Mouse (Mus musculus): Measurements from ENCODE around the gene Adam12. TPM values are rescaled to one million over a fixed set of nuclear protein-coding genes. Genes with fewer than 3 reads are reported as not detected.

Adam12 gene
- polyA plus RNA-seq, 1 experiment from 2014 or later, result 5.4 TPM

- no peak overlapping the region for H3K4me3 ChIP-seq (ENCODE audit: low read depth, low read length)
- H3K9ac ChIP-seq (ENCODE audit: low read length), result no peak overlapping the region
- H3K4me1 ChIP-seq (ENCODE audit: control insufficient read depth, insufficient read depth, low read length), result no peaks in the 10 kb centered on the region
- no peak for ATAC-seq (ENCODE audit: insufficient read depth, low FRiP score, low TSS enrichment)
- 95% methylated on average over 9 of the region's 9 CpGs for WGBS
- H3K9me3 ChIP-seq (ENCODE audit: control insufficient read depth, low read length), result no peaks in the 10 kb centered on the region
- H3K4me2 ChIP-seq (ENCODE audit: low read depth), result no peak overlapping the region
- no peak overlapping the region for H3K27ac ChIP-seq (ENCODE audit: low read depth, low read length)
- no peaks in the 10 kb centered on the region for H3K27me3 ChIP-seq (ENCODE audit: control insufficient read depth, insufficient read depth, low read length)
- no peak for DNase-seq (ENCODE audit: low spot score)
- H3K36me3 ChIP-seq (ENCODE audit: control insufficient read depth, insufficient read depth, low read length), result no peaks in the 10 kb centered on the region
Observed at GRCm38 (mm10) chr7:134090256-134090655, 141.7 kb downstream of the Adam12 start.

GRCm38 (mm10) chr7:134088548-134089347 lies 143.2 kb downstream of the Adam12 start:
- no peak overlapping the region for H3K9ac ChIP-seq (ENCODE audit: low read length)
- WGBS, result 83% methylated on average over 14 of the region's 14 CpGs
- ATAC-seq (ENCODE audit: insufficient read depth, low FRiP score, low TSS enrichment) (no peak), DNase-seq (ENCODE audit: low spot score) (no peak)
- H3K4me3 ChIP-seq (ENCODE audit: low read depth, low read length), result no peak overlapping the region
- H3K9me3 ChIP-seq (ENCODE audit: control insufficient read depth, low read length), result no peaks in the 10 kb centered on the region
- no peak overlapping the region for H3K27ac ChIP-seq (ENCODE audit: low read depth, low read length)
- no peaks in the 10 kb centered on the region for H3K36me3 ChIP-seq (ENCODE audit: control insufficient read depth, insufficient read depth, low read length)
- no peaks in the 10 kb centered on the region for H3K27me3 ChIP-seq (ENCODE audit: control insufficient read depth, insufficient read depth, low read length)
- H3K4me2 ChIP-seq (ENCODE audit: low read depth), result no peak overlapping the region
- H3K4me1 ChIP-seq (ENCODE audit: control insufficient read depth, insufficient read depth, low read length), result no peaks in the 10 kb centered on the region

- Histone ChIP-seq H3K4me1 (ENCODE audit: control insufficient read depth, insufficient read depth, low read length) (no peaks in the 10 kb centered on the region), H3K9me3 (ENCODE audit: control insufficient read depth, low read length) (no peaks in the 10 kb centered on the region), H3K4me3 (ENCODE audit: low read depth, low read length) (no peak overlapping the region), H3K4me2 (ENCODE audit: low read depth) (no peak overlapping the region), H3K27me3 (ENCODE audit: control insufficient read depth, insufficient read depth, low read length) (no peaks in the 10 kb centered on the region), H3K9ac (ENCODE audit: low read length) (no peak overlapping the region), H3K36me3 (ENCODE audit: control insufficient read depth, insufficient read depth, low read length) (no peaks in the 10 kb centered on the region), H3K27ac (ENCODE audit: low read depth, low read length) (no peak overlapping the region)
- DNase-seq (ENCODE audit: low spot score), result no peak
- WGBS, result 75% methylated on average over 2 of the region's 2 CpGs
- ATAC-seq (ENCODE audit: insufficient read depth, low FRiP score, low TSS enrichment), result no peak
Observed at GRCm38 (mm10) chr7:134085396-134085795, 146.6 kb downstream of the Adam12 start.

- Histone ChIP-seq H3K4me2 (ENCODE audit: low read depth) (no peak overlapping the region), H3K4me3 (ENCODE audit: low read depth, low read length) (no peak overlapping the region), H3K27me3 (ENCODE audit: control insufficient read depth, insufficient read depth, low read length) (no peaks in the 10 kb centered on the region), H3K9me3 (ENCODE audit: control insufficient read depth, low read length) (no peaks in the 10 kb centered on the region), H3K4me1 (ENCODE audit: control insufficient read depth, insufficient read depth, low read length) (no peaks in the 10 kb centered on the region), H3K27ac (ENCODE audit: low read depth, low read length) (no peak overlapping the region), H3K9ac (ENCODE audit: low read length) (no peak overlapping the region), H3K36me3 (ENCODE audit: control insufficient read depth, insufficient read depth, low read length) (no peaks in the 10 kb centered on the region)
- DNase-seq (ENCODE audit: low spot score), result no peak
- no peak for ATAC-seq (ENCODE audit: insufficient read depth, low FRiP score, low TSS enrichment)
Observed at GRCm38 (mm10) chr7:134084926-134085325, 147.0 kb downstream of the Adam12 start.

GRCm38 (mm10) chr7:134081307-134082072 lies 150.5 kb downstream of the Adam12 start:
- Histone ChIP-seq H3K27me3 (ENCODE audit: control insufficient read depth, insufficient read depth, low read length) (no peaks in the 10 kb centered on the region), H3K9me3 (ENCODE audit: control insufficient read depth, low read length) (no peaks in the 10 kb centered on the region), H3K9ac (ENCODE audit: low read length) (no peak overlapping the region), H3K36me3 (ENCODE audit: control insufficient read depth, insufficient read depth, low read length) (no peaks in the 10 kb centered on the region), H3K4me2 (ENCODE audit: low read depth) (no peak overlapping the region), H3K4me1 (ENCODE audit: control insufficient read depth, insufficient read depth, low read length) (no peaks in the 10 kb centered on the region), H3K27ac (ENCODE audit: low read depth, low read length) (no peak overlapping the region), H3K4me3 (ENCODE audit: low read depth, low read length) (no peak overlapping the region)
- DNase-seq (ENCODE audit: low spot score), result no peak
- 53% methylated on average over 8 of the region's 8 CpGs for WGBS
- no peak for ATAC-seq (ENCODE audit: insufficient read depth, low FRiP score, low TSS enrichment)

- Histone ChIP-seq H3K4me1 (ENCODE audit: control insufficient read depth, insufficient read depth, low read length) (no peaks in the 10 kb centered on the region), H3K27me3 (ENCODE audit: control insufficient read depth, insufficient read depth, low read length) (no peaks in the 10 kb centered on the region), H3K4me3 (ENCODE audit: low read depth, low read length) (no peak overlapping the region), H3K27ac (ENCODE audit: low read depth, low read length) (no peak overlapping the region), H3K9ac (ENCODE audit: low read length) (no peak overlapping the region), H3K36me3 (ENCODE audit: control insufficient read depth, insufficient read depth, low read length) (no peaks in the 10 kb centered on the region), H3K4me2 (ENCODE audit: low read depth) (no peak overlapping the region), H3K9me3 (ENCODE audit: control insufficient read depth, low read length) (no peaks in the 10 kb centered on the region)
- no peak for ATAC-seq (ENCODE audit: insufficient read depth, low FRiP score, low TSS enrichment)
- WGBS, result 89% methylated on average over 17 of the region's 17 CpGs
- no peak for DNase-seq (ENCODE audit: low spot score)
Observed at GRCm38 (mm10) chr7:134079980-134080725, 151.8 kb downstream of the Adam12 start.

- no peak overlapping the region for H3K4me2 ChIP-seq (ENCODE audit: low read depth)
- ATAC-seq (ENCODE audit: insufficient read depth, low FRiP score, low TSS enrichment) (no peak), DNase-seq (ENCODE audit: low spot score) (no peak)
- no peak overlapping the region for H3K9ac ChIP-seq (ENCODE audit: low read length)
- no peaks in the 10 kb centered on the region for H3K9me3 ChIP-seq (ENCODE audit: control insufficient read depth, low read length)
- no peaks in the 10 kb centered on the region for H3K4me1 ChIP-seq (ENCODE audit: control insufficient read depth, insufficient read depth, low read length)
- H3K27ac ChIP-seq (ENCODE audit: low read depth, low read length), result no peak overlapping the region
- 95% methylated on average over 4 of the region's 4 CpGs for WGBS
- no peaks in the 10 kb centered on the region for H3K27me3 ChIP-seq (ENCODE audit: control insufficient read depth, insufficient read depth, low read length)
- no peaks in the 10 kb centered on the region for H3K36me3 ChIP-seq (ENCODE audit: control insufficient read depth, insufficient read depth, low read length)
- no peak overlapping the region for H3K4me3 ChIP-seq (ENCODE audit: low read depth, low read length)
Observed at GRCm38 (mm10) chr7:134077684-134078083, 154.3 kb downstream of the Adam12 start.

- no peak overlapping the region for H3K27ac ChIP-seq (ENCODE audit: low read depth, low read length)
- H3K9ac ChIP-seq (ENCODE audit: low read length), result no peak overlapping the region
- H3K36me3 ChIP-seq (ENCODE audit: control insufficient read depth, insufficient read depth, low read length), result no peaks in the 10 kb centered on the region
- no peak overlapping the region for H3K4me3 ChIP-seq (ENCODE audit: low read depth, low read length)
- ATAC-seq (ENCODE audit: insufficient read depth, low FRiP score, low TSS enrichment) (no peak), DNase-seq (ENCODE audit: low spot score) (no peak)
- WGBS, result 78% methylated on average over 5 of the region's 5 CpGs
- H3K9me3 ChIP-seq (ENCODE audit: control insufficient read depth, low read length), result no peaks in the 10 kb centered on the region
- H3K27me3 ChIP-seq (ENCODE audit: control insufficient read depth, insufficient read depth, low read length), result no peaks in the 10 kb centered on the region
- no peak overlapping the region for H3K4me2 ChIP-seq (ENCODE audit: low read depth)
- no peaks in the 10 kb centered on the region for H3K4me1 ChIP-seq (ENCODE audit: control insufficient read depth, insufficient read depth, low read length)
Observed at GRCm38 (mm10) chr7:134073011-134073410, 158.9 kb downstream of the Adam12 start.

All from neural tube, embryonic 11.5 days (tissue).